Mouse (Mus musculus) right cerebral cortex, postnatal 36 days (tissue): ENCODE data around the gene Zmym4.

Experiments used
- DNase-seq, 2 experiments: peaks; one replicate each; pipeline ENCODE4 v3.0.0; 2022; ENCODE audit warnings: low spot score in 2 of 2, mixed read lengths in 1 of 2

Zmym4 gene

DNA sequence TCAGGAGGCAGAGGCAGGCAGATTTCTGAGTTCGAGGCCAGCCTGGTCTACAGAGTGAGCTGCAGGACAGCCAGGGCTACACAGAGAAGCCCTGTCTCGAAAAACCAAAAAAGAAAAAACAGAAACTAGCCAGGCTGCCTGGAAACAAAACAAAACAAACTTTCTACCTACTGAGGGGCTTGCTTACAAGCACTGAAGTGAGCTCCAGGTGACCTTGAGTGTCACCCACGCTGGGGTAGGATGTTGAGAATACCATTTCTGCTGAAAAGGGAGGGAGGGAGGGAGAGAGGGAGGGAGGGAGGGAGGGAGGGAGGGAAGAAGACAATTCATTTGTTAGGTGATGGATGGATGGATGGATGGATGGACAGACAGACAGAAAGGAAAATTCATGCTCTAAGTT is 24.5 kb downstream of the Zmym4 start:
- no peak for DNase-seq

DNA sequence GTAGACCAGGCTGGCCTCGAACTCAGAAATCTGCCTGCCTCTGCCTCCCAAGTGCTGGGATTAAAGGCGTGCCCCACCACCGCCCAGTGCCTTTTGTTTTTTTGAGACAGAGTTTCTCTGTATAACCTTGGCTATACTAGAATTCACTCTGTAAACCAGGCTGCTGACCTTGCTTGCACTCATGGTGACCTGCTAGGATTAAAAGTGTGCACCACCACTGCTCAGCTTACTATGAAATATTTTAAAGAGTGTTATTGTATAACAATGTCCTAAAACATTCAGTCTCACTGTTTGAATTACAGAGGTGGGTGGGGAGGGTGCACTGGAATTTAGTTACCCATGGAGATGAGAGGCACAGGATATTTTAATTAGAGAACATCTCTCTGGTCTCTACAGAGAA is 25.1 kb downstream of the Zmym4 start:
- no peak for DNase-seq

DNA sequence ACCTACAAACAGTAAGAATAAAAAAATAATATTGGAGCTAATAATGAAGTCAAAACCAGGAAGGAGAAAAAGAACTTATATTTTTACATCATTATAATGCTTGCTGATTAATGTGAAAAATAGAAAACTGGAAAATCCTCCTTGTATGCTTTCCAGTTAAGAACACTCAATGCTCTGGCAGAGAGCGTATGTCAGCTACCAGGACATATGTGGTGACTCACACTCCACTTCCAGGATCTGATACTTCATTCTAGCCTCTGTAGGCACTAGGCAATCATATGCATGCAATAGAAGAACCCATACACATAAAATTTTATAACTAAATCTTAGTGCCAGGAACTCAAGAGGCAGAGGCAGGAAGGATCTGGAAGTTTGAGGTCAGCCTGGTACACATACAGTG is 40.2 kb downstream of the Zmym4 start:
- no peak for DNase-seq

DNA sequence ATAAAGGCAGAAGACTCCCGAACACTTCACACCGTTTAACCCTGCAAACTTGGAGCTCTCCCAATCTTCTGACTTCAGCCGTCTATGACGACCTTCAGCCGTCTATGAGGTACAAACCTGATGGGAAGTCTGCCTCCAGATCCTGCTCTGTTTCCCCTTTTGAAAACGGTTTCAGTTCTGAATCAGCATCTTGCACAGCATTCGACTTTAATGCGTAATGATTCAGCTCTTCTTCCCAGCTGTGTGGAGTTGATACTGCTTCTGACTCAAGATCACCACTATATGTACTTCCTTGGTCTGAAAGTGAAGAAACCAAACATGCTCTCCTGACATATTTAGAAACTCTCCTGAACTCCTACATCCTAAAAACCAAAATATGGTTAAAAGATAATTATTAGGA is 78.1 kb downstream of the Zmym4 start:
- DNase-seq = no peak

DNA sequence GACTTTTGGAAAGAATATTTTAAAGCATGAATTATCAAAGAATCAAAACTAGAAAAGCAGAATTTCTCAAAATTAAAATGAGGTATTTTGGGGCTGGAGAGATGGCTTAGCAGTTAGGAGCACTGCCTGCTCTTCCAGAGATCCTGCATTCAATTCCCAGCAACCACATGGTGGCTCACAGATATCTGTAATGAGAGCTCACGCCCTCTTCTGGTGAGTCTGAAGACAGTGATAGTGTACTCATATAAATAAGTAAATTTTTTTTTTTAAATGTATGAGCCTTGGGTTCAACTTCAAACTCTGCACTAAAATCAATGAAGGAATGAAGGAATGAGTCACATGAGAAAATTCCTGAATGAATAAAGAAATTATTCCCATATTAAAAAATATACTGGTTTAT is 82.0 kb downstream of the Zmym4 start:
- DNase-seq = no peak

DNA sequence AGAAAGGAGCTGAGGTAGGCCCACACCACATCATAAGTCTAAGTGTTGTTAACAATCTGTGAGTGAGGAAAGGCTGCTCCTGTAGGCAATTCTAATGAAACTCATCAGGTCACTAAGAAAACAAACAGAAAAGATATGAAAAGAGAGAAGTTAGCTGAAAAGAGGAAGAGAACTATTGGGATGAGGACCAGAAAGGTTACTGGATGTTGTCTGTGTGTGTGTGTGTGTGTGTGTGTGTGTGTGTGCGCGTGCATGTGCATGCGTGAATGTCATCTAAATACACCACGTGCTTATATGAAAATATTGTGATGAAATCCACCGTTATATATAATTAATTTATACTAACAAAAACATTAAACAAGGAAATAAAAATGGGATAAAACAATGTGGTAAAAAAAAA is 84.3 kb downstream of the Zmym4 start:
- DNase-seq = no peak

DNA sequence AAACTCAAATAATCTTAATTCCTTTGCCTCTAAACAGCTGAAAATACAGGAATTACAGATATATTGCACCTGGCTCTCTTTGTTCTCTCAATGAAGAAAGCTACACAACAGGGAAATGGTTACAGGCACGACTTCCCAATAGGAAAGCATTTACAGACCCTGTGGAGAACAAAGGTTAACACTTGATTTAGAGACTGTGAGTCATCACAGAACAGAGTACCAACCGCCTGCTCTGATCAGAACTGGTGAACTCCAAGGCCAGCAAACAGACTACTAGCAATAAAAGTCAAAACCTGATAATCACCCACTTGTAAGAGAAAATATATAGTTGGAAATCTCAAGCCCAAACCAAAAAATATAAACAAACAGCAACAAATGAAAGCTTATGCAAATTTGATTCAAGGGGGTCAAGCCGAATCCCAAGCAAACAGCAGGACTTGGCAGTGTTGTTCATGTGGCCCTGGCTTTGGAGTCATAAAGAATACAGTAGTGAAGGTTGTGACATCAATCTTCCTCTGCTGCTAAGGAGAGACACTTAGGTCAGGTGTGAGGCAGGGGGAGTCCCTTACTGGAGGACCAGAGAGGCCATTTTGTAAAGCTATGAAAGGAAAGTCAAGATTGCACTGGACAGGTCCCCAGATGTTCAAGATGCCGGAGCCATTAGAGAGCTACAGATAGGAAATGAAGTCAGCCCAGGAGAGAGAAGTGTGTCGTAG is 88.2 kb downstream of the Zmym4 start:
- no peak for DNase-seq

DNA sequence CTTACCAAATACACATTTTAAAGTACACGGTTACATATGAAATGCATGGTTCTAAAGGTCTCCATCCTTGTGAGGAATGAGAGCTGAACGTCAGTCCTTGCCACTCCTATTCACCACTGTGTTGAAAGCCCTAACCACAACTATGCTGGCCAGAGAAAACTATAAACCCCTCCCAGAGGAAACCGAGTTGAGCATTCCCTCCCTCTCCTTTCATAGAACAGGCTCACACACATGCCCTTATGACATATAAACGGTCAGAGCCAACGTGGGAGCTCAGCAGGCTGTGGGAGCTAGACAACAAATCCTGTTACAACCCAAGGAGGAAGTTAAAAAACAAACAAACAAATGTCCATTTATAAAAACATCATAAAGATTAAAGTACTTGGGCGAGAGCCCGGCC is 95.2 kb downstream of the Zmym4 start:
- no peak for DNase-seq

DNA sequence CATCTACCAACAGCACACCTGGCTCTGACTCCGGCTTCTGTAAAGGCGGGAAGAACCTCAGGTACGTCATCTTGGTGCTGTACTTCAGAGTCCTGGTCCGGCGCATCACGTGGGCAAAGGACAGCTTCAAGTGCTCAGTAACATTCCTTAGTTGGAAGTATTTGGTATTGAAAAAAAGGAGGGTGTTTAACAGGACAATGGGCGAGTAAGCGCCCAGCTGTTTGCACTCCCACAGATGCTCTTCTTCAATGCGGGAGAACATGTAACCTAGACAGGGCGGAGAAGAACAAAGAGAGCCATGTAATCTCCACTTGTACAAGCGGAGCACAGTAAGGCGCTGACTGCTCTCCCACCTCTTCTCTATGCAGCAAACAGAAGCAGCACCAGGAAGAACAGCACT is 99.2 kb downstream of the Zmym4 start:
- no peak for DNase-seq

DNA sequence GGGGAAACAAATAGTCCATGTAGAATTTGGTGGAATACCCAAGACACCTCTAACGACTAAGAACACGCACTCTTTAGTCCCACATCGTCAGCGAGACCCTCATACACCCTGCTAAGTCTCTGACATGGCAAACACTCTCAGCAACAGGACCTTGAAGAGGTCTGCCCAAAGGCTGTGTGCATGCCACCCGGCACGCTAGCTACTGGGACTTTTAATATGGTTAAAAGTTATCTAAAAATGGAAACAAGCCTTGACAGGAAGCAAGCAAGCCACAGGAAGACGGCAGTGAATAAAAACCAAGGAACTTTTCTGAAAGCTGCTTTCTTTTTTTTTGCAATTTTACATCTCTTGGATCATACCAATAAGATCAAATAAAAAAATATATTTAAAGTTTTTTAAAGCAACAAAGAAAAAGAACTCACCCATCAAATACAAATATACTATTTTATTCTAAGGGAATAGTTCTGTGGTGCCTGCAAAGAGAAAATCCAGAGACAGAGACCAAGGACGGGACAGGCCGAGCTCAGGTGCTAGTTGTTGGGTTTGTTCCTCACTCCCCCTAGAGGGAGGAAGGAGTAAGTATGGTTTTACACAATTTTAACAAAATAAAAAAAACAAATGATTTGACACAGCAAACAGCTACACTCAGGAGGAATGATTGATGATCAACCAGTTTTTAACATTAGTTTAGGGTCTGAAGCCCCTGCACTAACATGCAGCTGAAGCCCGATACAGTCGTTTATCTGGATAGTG is 106.2 kb downstream of the Zmym4 start:
- DNase-seq = no peak

DNA sequence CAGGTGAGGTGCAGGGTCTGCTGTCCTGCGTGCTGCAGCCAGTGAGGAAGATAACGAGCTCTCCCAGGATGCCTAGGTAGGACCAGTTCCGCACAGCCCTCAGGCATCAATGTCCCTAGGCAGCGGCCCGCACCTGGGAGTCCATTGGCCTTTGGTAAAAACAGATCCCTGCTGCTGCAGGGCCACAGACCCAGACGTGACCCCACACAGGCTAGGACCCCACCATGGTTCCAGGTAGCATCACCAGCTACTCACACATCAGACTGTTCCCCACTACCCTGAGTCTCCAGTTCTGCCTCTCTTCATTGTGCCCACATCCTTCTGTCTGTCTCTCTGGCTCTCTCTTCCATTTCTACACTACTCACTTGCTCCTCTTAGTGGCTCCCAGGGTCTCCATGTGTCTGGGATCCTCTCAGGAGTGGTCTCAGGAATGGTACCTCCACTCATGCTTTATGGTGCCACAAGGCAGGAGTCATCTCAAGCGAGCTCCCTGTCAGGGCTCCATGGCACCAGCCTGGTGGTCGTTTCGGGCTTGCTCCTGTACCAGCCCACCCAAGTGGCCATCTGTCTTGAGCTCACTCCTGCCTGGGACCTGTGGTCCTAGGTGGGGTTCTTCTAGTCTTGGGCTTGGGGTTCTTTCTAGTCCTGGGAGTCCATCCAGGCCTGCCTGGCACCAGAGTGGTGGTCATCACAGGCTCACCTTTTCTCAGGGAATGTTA is 107.5 kb downstream of the Zmym4 start:
- no peak for DNase-seq

DNA sequence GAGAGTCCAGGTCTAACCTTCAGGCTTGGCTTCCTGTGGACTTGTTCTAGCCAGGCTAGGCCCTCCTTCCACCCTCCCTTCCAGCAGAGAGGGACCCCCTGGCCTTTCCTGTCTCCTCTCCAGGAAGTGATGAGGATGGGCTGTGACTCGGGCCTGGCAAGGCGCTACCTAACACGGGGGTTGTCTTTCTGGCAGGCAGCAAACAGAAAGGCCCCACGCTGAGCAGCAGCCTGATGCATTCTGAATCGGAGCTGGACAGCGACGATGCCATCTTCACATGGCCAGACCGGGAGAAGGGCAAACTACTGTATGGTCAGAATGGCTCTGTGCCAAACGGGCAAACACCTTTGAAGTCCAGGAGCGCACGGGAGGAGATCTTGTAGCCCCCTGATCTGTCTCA is 115.0 kb downstream of the Zmym4 start:
- no peak for DNase-seq

DNA sequence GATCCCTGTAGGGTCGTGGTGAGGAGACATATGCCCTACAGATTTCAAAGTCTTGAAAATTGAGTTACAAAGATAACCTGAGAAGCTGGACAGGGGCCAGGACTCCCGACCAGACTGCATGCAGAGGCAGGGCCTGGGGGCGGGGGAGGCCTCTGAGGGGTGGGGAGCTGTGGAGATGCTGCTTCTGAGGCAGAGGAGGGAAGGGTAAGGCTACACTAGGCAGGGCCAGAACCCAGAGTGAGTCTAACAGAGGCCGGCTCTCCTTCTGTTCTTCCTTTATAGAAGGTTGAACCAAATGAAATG is 117.2 kb downstream of the Zmym4 start:
- no peak for DNase-seq

DNA sequence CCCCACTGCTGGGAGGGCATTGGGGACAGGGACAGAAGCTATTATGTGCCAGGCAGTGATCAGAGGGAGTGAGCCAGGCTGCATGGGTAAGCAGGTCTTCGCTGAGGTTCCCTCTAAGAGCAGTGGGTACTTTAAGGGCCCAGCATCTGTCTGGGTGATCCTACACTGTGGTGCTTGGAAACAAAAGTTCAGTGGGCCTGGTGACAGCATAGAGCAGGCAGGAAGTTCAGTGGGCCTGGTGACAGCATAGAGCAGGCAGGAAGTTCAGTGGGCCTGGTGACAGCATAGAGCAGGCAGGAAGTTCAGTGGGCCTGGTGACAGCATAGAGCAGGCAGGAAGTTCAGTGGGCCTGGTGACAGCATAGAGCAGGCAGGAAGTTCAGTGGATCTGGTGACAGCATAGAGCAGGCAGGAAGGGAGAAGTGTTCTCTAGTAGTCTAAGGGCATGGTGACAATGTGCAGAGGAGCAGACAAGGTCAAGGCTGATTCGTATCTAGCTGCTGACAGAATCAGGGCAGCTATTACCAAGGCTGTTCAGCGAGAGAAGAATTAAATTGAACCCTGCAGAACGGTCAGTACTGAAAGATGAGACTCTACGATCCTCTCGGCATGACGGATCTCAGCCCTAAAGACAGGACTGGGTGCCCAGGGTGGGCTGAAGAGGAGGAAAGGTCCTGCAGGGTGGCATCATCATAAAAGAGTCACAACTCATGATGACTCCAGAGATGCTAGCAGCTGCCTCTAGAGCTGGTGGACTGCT is 117.7 kb downstream of the Zmym4 start:
- DNase-seq = no peak

DNA sequence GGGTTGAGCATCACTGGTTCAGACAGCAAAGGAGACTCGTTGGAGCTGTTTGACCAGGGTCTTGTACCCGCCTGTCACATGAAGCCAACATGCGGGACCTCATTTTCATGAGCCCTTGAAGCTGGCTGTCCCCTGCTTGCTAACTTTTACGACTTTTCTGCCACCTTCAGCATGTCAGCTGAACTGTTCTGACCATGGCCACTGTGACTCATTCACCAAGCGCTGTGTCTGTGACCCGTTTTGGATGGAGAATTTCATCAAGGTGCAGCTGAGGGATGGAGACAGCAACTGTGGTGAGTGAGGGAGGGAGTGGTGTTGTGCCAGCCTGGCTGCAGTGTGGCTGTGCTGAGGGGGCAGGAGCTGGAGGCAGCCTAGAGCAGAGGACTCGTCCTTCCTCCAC is 121.0 kb downstream of the Zmym4 start:
- DNase-seq = no peak

DNA sequence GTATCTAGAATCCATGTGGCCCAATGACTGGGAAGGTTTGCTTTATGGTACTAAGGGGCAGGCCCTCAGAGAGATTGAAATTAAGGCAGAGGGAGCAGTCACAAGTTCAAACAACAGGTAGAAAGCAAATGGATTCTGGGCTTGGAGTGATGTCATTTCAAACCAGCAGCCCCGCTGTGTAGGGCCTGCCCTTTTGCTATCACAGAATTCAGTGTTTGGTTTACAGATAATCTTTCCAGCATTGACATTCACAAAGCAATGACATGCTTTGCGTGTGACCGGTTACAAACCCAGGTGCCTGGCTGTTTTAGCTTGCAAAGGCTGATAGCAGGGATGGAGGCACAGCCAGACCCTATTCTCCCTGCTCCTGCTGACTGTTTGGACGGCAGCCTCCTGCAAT is 122.3 kb downstream of the Zmym4 start:
- DNase-seq = no peak

DNA sequence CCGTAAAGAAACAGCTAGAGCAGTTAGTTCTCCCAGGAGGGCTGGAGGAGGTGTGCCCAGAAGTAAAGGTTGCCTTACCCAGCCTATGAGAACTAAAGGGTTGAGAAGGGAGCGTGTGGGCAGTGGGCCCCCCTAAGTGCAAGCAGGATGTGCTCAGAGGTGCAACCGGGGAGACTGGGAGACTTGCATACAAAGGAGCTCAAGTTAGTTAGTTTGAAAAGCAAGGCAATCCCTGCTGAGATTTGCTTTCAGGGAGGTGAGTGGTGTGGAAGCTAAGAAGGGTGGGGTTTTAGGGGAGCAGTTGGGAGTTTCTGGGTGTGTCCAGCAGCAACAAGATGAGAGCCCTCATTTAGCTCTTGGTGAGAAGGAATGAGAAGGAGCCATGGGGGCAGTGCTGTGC is 125.0 kb downstream of the Zmym4 start:
- no peak for DNase-seq

DNA sequence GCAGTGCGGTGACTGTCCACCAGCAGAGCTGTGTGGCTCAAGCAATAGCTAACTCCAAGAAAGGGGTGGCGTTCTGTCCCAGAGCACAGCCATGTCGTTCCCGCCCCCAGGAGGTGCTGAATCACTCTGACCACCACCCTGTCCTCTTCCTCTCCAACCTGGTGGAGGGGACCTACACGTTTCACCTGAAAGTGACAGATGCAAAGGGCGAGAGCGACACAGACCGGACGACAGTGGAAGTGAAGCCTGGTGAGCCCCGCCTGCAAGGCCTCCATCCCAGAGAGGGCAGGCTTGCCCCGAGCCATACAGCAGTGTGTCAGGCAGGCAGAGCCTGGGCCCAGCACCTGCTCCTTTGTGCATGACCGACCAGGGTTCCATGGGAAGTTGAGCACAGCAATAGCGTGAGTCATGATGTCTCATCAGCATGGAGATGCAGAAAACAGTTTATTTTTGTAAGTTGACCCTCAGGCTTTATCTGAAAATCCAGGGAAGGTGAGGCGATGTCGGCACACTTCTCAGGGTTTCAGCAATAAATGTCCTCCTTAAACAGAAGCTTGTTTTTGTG is 126.9 kb downstream of the Zmym4 start:
- no peak for DNase-seq

DNA sequence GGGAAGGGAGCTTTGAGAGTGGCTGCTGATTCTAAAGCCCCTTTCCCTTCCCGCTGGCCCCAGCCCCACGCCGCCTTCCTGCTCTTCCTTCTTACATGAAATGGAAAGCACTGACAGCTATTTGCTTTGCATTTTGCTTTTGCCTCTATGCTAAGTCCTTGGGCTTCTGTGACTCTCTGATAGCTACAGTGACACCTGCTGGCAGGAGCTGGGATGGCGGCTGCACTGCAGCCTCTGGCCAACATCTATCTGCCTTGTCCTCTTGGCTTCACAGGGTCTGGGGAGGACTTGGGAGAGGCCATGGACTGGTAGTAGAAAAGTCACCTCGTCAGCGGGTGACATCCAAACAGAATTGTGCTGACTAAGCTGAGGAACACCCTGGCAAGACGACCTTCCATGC is 128.1 kb downstream of the Zmym4 start:
- DNase-seq = peak; percentile 75 to 83

DNA sequence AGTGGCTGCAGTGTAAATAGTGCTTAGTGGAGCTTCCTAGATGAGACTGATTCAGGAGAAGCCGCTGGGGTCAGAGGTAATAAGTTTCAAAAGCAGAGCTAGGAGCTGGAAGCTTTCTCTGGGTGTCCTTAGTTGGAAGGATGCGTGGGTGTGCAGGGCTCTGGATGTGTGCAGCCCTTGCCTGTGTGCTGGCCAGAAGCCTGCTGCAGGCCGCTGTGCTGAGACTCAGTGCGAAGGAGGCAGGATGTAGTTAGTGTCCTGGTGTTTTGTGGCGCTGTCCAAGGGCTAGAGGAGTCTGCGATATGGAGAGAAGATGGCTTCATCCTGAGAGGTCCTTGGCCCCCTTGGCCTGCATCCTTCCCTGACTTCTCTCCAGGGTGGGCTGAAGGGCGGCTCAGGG is 129.1 kb downstream of the Zmym4 start:
- no peak for DNase-seq

DNA sequence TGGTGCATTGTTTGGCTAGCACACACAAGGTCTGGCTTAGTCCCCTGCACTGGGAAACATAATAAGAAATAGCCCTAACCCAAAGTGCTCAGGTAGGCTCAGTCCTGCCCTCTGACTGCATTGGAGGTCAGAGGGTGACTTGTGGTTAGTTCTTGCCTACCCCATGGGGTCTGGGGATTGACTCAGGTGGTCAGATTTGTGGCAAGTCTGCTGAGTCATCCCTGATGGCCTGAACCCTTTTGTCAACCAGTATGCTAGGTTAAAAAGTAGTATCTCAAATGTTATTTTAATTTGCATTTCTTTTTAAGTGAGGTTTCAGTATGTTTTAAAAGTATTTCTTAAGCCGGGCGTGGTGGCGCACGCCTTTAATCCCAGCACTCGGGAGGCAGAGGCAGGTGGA is 136.8 kb downstream of the Zmym4 start:
- DNase-seq = no peak

DNA sequence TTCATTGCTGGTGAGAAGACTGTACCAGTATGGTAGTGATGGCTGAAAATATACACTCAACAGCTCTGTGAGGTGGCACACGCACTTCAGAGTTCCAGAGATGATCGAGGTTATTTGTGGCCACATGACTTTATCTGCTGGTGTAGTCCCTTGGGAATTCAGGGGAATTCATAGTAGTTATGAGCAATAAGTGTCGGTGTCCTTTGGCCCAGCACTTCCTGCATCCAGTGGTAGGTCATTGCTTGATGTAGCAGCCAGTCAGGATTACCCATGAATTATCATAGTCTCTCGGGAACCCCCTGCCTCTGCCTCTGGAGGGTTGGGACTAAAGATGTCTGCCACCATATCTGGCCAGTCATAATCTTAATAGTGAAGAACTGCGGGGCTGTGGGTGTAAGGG is 144.0 kb downstream of the Zmym4 start:
- DNase-seq = no peak
